Mouse (Mus musculus): Measurements from ENCODE around the gene Btf3l4.

Gene Btf3l4

GRCm38 (mm10) chr4:108832916-108833827 is at the start of gene Btf3l4:
Gene Btf3l4 (minus strand): TSS chr4:108833614.
- DNase-seq (ENCODE audit: low spot score) = peak; percentile 91

- peak; percentile 41 for DNase-seq (ENCODE audit: low spot score)
Observed at GRCm38 (mm10) chr4:108878963-108879822, 45.8 kb upstream of the Btf3l4 start, which contains the start of gene Rab3b. Gene Rab3b (plus strand): TSS chr4:108879063.

- DNase-seq (ENCODE audit: low spot score) = no peak
Observed at GRCm38 (mm10) chr4:108877901-108878300, 44.5 kb upstream of the Btf3l4 start.

- DNase-seq (ENCODE audit: low spot score) = no peak
Observed at GRCm38 (mm10) chr4:108873746-108874145, 40.3 kb upstream of the Btf3l4 start.

- peak; percentile 88 for DNase-seq (ENCODE audit: low spot score)
Observed at GRCm38 (mm10) chr4:108869730-108870374, 36.4 kb upstream of the Btf3l4 start.

GRCm38 (mm10) chr4:108866806-108867205 is 33.4 kb upstream of the Btf3l4 start:
- DNase-seq (ENCODE audit: low spot score) = no peak

DNA sequence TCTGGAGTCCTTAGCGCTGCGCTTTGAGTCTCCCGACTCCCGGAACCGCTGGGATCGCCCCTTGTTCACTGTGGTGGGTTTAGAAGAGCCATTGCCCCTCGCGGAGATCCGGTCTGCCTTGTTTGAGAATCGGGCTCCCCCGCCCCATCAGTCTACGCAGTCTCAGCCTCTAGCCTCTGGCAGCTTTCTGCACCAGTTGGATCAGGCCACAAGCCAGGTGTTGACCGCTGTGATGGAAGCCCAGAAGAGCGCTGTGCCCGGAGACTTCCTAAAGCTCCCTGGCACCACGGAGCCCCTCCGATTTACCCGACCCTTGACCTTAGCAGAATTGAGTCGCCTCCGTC is 15.1 kb upstream of the Btf3l4 start, which contains the start of gene A730015C16Rik:
TSS of gene A730015C16Rik (minus strand) at position 115 of the 344 bp plus-strand sequence.
- no peak for DNase-seq (ENCODE audit: low spot score)

GRCm38 (mm10) chr4:108847715-108848504 is 14.5 kb upstream of the Btf3l4 start, which contains the start of gene Kti12:
Gene Kti12 (plus strand): TSS chr4:108847785.
- peak; percentile 89 for DNase-seq (ENCODE audit: low spot score)

- no peak for DNase-seq (ENCODE audit: low spot score)
Observed at GRCm38 (mm10) chr4:108845824-108846569, 12.6 kb upstream of the Btf3l4 start.

DNA sequence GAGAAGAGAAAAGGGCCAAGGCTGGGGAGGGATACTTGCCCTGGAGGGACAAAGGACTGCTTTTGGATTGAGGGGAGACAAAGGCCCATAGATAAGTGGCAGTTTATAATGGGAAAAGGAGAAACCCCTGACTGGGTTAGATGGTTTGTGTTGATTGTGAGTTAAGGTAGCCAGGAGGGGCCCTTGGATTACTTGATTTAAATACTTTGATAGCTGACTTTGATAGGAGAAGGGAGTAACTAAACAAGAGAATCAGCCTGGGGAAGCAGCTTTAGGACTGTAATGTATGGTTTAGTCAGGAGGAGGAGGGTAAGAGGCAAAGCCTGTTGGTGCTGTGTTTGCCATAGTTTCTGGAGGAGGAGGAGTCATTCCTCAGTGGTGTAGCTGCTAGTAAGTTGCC is 9.9 kb upstream of the Btf3l4 start:
- DNase-seq (ENCODE audit: low spot score) = no peak

DNA sequence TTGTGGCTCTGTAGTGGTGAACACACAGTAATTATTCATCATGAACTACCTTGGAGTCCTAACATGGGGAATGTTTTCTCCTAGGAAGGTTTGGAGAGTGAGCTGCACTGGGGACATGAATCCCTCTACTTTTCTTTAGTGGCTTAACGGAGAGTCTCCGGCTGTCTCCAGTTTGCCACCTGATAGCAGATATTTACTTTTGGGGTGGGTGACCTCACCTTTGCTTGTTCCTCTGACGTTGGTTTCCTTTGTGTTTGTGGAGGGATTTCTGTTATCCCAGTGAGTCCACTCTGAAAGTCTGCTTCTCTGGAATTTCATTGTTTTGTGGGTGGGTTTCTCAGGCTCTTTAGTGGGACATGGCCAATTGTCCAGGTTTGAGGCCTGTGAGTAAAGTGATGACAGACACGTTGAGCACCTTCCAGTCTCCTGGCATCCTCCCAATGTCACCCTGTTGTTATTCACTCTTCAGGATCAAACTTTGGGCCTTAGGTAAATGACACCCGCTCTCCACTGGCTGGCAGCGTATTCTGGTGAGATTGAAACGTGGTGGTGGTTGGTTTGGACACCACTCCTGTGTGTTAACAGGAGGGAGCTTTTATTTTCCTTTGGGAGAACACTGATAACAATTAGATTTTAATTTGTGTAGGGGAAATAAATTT is 8.6 kb upstream of the Btf3l4 start:
- no peak for DNase-seq (ENCODE audit: low spot score)

DNA sequence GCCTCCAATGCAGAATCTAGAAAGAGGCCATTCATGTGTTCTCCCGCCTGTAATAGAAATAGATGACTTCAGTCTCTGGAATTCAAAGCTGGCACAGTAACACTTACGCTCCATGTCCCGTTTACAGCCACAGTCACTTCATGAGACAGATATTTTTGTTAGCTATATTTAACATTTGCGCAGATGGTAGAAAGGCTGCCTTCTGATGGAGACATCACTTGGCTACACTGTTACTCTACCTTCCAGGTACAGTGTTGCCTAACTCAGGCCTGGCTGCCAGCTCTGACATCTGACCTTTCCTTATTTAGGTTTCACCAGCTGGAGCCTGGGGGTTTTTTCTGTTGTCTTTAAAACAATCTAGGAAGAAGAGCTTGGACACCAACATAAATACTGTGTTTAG is 4.6 kb upstream of the Btf3l4 start:
- DNase-seq (ENCODE audit: low spot score) = no peak

GRCm38 (mm10) chr4:108835496-108835895 is 2.1 kb upstream of the Btf3l4 start:
- DNase-seq (ENCODE audit: low spot score) = no peak

DNA sequence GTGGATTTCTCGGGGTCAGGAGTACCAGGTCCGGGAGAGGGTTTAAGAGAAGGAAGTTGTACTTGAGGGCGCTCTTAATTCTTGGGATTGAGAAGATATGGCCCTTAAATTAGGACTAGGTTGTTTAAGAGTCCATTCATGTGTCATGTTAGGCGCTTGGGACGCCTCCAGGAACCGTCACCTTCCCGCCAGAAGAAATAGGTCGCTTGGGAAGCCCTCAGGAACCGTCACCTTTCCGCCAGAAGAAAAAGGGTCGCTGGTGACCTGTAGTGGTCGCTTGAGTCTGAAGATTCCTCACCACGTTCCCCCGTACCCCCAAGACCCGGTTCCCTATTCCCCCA is 1.5 kb upstream of the Btf3l4 start:
- DNase-seq (ENCODE audit: low spot score) = no peak

DNA sequence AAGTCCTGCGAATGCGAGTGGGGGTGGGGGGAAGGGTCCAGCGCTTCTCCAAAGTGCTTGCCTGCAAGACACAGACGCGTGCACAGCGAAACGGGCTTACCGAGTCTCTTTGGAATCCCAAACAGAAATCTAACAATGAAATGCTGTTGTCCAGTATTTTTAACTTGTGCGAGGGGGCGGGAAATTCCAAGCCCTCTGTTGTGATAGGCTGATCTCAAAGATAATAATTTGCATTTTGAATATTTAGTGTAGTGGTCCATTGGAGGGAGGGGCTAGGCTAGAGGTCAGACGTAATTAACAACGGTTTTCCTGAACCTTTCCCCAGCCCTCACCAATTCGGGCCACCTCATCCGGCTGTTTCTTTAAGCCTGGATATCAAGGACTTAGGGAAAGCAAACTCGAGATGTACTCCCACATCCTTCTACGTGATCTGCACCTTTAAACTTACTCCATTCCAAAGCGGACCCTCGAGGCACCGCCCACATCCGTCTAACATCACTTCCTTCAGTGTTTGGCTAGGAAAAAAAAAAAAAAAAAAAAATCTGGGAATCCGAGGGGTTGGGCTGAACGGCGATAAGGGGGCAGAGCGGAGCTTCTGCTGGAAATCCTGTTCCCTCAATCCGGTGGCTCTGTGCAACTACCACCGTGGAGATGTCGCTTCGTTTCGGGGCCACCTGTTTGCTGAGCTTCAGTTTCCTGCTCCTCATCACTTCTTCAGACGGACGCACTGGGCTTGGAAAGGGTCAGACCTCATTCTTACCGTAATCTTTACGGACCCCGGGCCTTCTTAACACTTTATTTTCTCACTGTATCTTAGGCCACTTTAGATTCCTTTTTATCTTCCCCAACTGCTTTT is 929 bp upstream of the Btf3l4 start, which contains the start of gene Txndc12:
TSS of gene Txndc12 (plus strand) at position 487 of the 856 bp plus-strand sequence.
- peak; percentile 90 for DNase-seq (ENCODE audit: low spot score)

GRCm38 (mm10) chr4:108833828-108834114 is 357 bp upstream of the Btf3l4 start:
- DNase-seq (ENCODE audit: low spot score) = no peak

DNA sequence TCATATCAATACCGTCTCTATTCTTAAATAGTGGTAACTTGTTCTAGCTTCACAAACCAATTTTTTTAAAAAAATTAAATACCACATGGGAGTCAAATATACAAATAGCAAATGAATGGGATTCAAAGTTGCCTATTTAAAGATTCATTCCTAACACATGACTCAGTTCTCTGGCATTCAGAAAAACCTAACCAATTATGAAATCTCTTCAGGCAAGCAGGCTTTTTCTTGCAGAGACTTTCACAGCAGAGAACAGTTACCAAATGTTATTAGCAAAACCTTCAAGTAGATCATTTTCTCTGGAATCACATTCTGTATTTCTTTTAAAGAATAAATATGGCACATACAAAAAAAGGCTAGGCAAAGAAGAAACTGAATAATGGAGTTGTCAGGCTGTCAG is 2.7 kb downstream of the Btf3l4 start:
- no peak for DNase-seq (ENCODE audit: low spot score)

GRCm38 (mm10) chr4:108826643-108827042 is 6.8 kb downstream of the Btf3l4 start:
- no peak for DNase-seq (ENCODE audit: low spot score)

DNA sequence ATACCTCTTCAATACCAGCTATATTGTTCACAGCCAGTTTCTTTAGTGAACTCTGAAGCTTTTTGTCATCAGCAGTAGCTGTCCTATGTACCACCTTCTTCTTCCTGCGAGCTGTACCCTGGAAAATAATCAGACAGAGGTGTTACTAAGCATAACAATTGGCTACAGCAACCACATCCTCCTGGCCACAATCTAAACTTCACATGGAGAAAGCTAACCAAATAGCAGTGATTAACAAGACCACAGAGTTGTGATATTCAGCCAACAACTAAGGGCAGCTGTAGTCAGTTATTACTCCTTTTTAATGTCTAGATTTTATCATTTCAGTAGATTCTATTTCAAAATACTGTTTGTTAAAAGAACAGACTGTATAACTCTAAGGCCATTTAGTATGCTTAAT is 7.3 kb downstream of the Btf3l4 start:
- no peak for DNase-seq (ENCODE audit: low spot score)
